Mouse (Mus musculus): ENCODE data around the gene Lrrc2. TPM values are rescaled to one million over a fixed set of nuclear protein-coding genes. Genes with fewer than 3 reads are reported as not detected.

The Lrrc2 gene
- 0.12 and 0.27 TPM in 2 replicates for polyA plus RNA-seq (2014; fragmentation: Nextera tagmentation; extraction: Ambion mirVana)

DNA sequence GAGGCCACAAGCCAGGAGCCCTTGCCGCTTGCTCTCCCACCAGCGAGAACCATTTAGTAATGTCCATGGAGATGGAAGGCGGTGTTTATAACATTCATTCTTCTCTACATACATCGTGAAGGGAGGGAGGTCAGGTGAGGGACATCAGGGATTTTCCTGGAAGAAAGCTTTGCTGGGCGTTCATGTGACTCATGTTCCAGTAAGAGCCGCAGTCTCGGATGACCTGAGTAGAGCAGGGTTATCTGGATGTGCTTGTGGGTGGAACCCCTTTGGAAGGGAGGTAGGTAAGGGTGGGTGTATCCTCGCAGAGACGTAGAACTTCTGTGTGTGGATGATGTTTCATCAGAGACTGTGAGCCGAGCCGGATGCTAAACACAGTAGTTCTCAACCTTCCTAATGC lies at the start of gene Lrrc2:
Gene Lrrc2 (plus strand): TSS at position 149 of the 400 bp plus-strand sequence.
- H3K4me1 ChIP-seq (replicated peaks; ENCODE audit: control insufficient read depth, insufficient read depth, low read length) = no peaks in the 10 kb centered on the region

DNA sequence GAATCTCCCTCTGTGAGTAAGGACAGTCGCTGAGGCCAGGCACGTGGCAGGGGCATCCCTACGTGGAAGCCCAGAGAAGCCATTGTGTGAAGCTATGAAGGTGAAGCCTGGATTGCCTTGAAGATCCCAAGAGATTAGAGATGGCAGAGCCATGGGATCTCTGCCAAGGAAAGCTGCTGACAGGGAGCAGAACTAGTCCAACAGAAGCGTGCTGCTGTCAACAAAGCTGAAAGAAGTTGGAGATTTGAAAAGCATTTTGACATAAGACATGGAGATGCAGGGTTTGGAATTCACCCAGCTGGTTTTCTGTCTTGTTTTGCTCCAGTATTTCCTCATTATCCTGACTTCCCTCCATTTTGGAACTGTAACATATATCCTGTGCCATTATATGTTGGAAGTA lies 49.1 kb upstream of the Lrrc2 start:
- H3K27ac ChIP-seq (ENCODE audit: low read depth) = no peak overlapping the region
- H3K9me3 ChIP-seq (ENCODE audit: control insufficient read depth, low read length) = no peaks in the 10 kb centered on the region
- DNase-seq (ENCODE audit: low spot score) (no peak), ATAC-seq (replicated peaks; ENCODE audit: low FRiP score, low TSS enrichment, low read depth) (no peak)
- 81% methylated on average over 4 of the region's 4 CpGs for WGBS
- no peak overlapping the region for H3K4me3 ChIP-seq (ENCODE audit: low read depth, low read length)
- no peaks in the 10 kb centered on the region for H3K36me3 ChIP-seq (ENCODE audit: control insufficient read depth, insufficient read depth, low read length)
- H3K9ac ChIP-seq (ENCODE audit: low read length) = no peak overlapping the region
- no peaks in the 10 kb centered on the region for H3K4me1 ChIP-seq (replicated peaks; ENCODE audit: control insufficient read depth, insufficient read depth, low read length)
- no peak overlapping the region for H3K4me2 ChIP-seq (ENCODE audit: low read length)
- no peaks in the 10 kb centered on the region for H3K27me3 ChIP-seq (replicated peaks; ENCODE audit: control insufficient read depth, insufficient read depth, low read length)

More for the DNA sequence above, at the start of gene Lrrc2:
- Histone ChIP-seq H3K9ac (ENCODE audit: low read length) (no peak within 1 kb of the TSS), H3K4me2 (ENCODE audit: low read length) (no peak within 1 kb of the TSS), H3K4me3 (ENCODE audit: low read depth, low read length) (no peak within 1 kb of the TSS), H3K27me3 (replicated peaks; ENCODE audit: control insufficient read depth, insufficient read depth, low read length) (peaks cover 24% of the 10 kb centered on the region), H3K27ac (ENCODE audit: low read depth) (no peak within 1 kb of the TSS), H3K9me3 (ENCODE audit: control insufficient read depth, low read length) (no peaks in the 10 kb centered on the region), H3K36me3 (ENCODE audit: control insufficient read depth, insufficient read depth, low read length) (no peaks in the 10 kb centered on the region)
- WGBS = 75% methylated on average over 11 of the region's 11 CpGs
- DNase-seq (ENCODE audit: low spot score) (no peak), ATAC-seq (replicated peaks; ENCODE audit: low FRiP score, low TSS enrichment, low read depth) (no peak)

DNA sequence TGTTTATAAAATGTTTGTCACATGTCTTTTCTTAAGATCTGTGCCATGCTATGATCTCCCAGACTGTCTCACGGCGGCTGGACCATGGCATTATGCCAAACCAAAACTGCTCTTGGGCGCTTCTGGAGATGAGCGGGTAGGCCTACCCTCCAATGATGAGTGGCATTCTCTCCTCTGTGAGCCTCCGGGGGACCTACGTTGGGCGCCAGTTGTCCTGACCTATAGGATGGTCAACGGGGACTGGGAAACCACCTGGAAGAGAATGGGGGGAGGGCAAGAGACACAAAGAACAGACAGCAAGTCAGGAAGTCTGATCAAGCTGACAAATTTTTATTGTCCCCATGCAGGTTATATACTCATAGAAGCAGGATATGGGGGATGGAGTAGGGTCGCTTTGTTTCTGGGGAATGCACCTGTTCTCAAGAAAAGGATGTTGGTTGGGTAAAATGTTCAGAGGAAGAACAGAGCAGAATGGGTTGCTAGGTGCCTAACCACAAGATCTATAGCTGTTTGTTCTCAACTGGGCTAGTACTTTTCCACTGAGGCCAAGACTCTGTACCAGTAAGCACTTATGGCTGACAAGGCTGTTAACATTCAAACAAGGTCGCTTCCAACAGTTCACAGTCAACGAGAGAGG lies 44.0 kb upstream of the Lrrc2 start:
- Histone ChIP-seq H3K9ac (ENCODE audit: low read length) (no peak overlapping the region), H3K4me3 (ENCODE audit: low read depth, low read length) (no peak overlapping the region), H3K4me2 (ENCODE audit: low read length) (no peak overlapping the region), H3K27ac (ENCODE audit: low read depth) (no peak overlapping the region), H3K9me3 (ENCODE audit: control insufficient read depth, low read length) (no peaks in the 10 kb centered on the region), H3K4me1 (replicated peaks; ENCODE audit: control insufficient read depth, insufficient read depth, low read length) (no peaks in the 10 kb centered on the region), H3K27me3 (replicated peaks; ENCODE audit: control insufficient read depth, insufficient read depth, low read length) (no peaks in the 10 kb centered on the region), H3K36me3 (ENCODE audit: control insufficient read depth, insufficient read depth, low read length) (no peaks in the 10 kb centered on the region)
- ATAC-seq (replicated peaks; ENCODE audit: low FRiP score, low TSS enrichment, low read depth) (no peak), DNase-seq (ENCODE audit: low spot score) (no peak)
- WGBS = 91% methylated on average over 11 of the region's 11 CpGs

DNA sequence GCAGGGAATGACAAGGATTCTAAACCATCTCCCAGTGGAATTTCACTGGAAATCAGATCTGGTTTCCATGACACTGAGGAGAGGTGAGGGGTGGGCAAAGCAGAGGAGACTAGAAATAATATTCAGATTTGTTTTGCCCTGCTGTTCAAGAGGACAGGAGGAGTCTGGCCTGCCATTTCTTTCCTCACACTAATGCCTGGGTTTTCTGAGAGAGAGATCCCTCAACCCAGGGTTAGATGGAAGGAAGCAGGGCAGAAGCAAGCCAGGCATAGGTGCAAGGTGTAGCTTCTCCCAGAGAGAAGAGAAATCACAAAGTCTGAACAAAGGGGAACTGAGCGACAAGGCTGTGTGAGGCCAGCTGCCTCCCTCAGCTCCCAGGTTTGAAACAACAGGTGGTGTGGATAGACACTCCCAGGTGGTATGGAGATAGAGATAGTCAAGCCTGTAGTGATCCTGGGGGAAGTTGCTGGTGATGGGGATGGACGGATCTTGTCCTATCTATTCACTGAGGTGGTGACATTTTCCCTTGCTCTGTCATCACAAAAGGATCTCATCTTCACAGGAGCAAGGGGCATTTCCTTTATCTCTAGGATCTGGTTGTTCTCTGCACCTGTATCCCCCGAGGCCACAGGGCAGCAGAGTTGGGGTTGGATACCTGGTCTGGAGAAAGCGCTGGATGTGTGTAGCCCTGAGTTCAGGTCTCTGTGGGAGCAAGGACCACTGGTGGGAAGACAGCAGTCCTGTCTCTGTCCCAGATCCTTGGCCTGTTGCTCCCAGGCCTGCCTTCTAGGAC lies 43.3 kb upstream of the Lrrc2 start:
- Histone ChIP-seq H3K9me3 (ENCODE audit: control insufficient read depth, low read length) (no peaks in the 10 kb centered on the region), H3K4me3 (ENCODE audit: low read depth, low read length) (no peak overlapping the region), H3K27me3 (replicated peaks; ENCODE audit: control insufficient read depth, insufficient read depth, low read length) (no peaks in the 10 kb centered on the region), H3K4me1 (replicated peaks; ENCODE audit: control insufficient read depth, insufficient read depth, low read length) (no peaks in the 10 kb centered on the region), H3K27ac (ENCODE audit: low read depth) (no peak overlapping the region), H3K9ac (ENCODE audit: low read length) (no peak overlapping the region), H3K36me3 (ENCODE audit: control insufficient read depth, insufficient read depth, low read length) (no peaks in the 10 kb centered on the region), H3K4me2 (ENCODE audit: low read length) (no peak overlapping the region)
- 83% methylated on average over 4 of the region's 4 CpGs for WGBS
- ATAC-seq (replicated peaks; ENCODE audit: low FRiP score, low TSS enrichment, low read depth) (no peak), DNase-seq (ENCODE audit: low spot score) (no peak)

DNA sequence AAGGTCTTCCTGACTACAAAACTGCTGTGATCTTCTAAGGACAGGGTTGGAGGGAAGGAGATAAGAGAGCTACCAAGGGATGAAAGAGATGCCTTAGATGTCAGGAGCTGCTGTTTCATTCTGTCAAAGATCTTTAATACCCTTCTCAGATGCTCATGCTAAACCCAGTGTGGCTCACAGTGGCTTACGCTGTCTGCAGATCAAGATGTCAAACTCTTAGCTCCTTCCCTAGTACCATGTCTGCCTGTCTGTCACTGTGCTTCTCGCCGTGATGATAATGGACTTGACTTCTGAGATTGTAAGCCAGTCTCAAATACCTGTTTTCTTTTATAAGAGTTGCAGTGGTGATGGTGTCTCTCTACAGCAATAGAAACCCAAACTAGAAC lies 42.7 kb upstream of the Lrrc2 start:
- Histone ChIP-seq H3K9me3 (ENCODE audit: control insufficient read depth, low read length) (no peaks in the 10 kb centered on the region), H3K4me2 (ENCODE audit: low read length) (no peak overlapping the region), H3K27me3 (replicated peaks; ENCODE audit: control insufficient read depth, insufficient read depth, low read length) (no peaks in the 10 kb centered on the region), H3K4me1 (replicated peaks; ENCODE audit: control insufficient read depth, insufficient read depth, low read length) (no peaks in the 10 kb centered on the region), H3K9ac (ENCODE audit: low read length) (no peak overlapping the region), H3K36me3 (ENCODE audit: control insufficient read depth, insufficient read depth, low read length) (no peaks in the 10 kb centered on the region), H3K27ac (ENCODE audit: low read depth) (no peak overlapping the region), H3K4me3 (ENCODE audit: low read depth, low read length) (no peak overlapping the region)
- 98% methylated on average over 3 of the region's 3 CpGs for WGBS
- no peak for DNase-seq (ENCODE audit: low spot score)
- ATAC-seq (replicated peaks; ENCODE audit: low FRiP score, low TSS enrichment, low read depth) = no peak

DNA sequence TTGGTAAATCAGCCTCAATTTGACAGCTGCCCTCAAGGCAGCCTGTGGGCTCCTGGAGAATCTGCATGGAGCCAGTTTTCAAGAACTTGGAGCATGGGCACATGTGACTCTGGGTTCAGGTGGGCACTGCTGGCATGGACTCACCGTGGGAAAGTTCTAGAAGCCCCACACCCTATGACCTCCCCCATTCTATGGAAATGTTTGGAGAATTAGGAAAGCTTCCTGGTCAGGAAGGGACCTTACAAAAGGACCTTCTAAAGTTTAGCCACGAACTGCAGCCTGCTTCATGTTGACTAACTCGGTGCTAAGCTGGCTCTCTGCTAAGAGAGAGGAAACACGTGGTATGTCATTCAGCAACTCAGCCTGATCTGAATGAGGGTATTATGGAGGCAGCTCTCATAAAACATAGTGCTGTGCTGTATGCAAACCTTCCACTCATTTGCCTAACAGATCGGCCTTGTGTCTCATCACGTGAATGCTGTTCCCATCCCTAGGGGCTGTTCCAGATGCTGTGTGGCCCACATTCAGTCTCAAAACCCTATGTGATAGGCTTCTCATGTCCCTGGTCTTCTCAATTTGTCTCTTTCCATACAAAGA lies 41.9 kb upstream of the Lrrc2 start:
- DNase-seq (ENCODE audit: low spot score) (no peak), ATAC-seq (replicated peaks; ENCODE audit: low FRiP score, low TSS enrichment, low read depth) (no peak)
- Histone ChIP-seq H3K36me3 (ENCODE audit: control insufficient read depth, insufficient read depth, low read length) (no peaks in the 10 kb centered on the region), H3K4me3 (ENCODE audit: low read depth, low read length) (no peak overlapping the region), H3K27ac (ENCODE audit: low read depth) (no peak overlapping the region), H3K4me2 (ENCODE audit: low read length) (no peak overlapping the region), H3K27me3 (replicated peaks; ENCODE audit: control insufficient read depth, insufficient read depth, low read length) (no peaks in the 10 kb centered on the region), H3K4me1 (replicated peaks; ENCODE audit: control insufficient read depth, insufficient read depth, low read length) (no peaks in the 10 kb centered on the region), H3K9ac (ENCODE audit: low read length) (no peak overlapping the region), H3K9me3 (ENCODE audit: control insufficient read depth, low read length) (no peaks in the 10 kb centered on the region)
- WGBS = 70% methylated on average over 6 of the region's 6 CpGs

DNA sequence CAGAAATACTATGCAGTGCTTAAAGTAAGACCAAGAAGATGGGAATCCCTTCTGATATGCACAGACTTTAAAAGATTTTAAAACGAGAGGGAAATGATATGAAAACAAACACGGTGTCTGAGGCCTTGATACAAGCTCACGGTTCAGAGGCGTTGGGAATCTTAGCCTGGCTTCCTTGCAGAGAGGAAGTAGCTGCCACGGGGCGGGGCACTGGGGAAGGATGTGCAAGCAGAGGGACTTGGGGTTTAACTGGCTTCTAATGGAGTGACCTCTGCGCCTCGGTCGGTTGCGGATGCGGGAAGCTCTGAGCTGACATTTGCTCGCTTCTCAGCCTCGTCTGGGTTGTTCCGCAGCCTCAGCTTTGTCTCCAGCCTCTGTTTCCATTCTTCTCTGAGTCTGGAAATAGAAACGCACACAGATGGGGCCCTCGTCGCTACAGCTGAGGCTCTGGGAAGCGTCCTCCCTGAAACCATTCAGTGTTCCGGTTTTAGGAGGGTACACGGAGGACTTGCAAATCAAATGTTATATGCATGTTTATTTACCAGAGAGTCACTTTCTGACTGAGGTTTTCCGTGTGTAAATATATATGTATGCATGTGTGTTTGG lies 36.6 kb upstream of the Lrrc2 start:
- Histone ChIP-seq H3K4me1 (replicated peaks; ENCODE audit: control insufficient read depth, insufficient read depth, low read length) (no peaks in the 10 kb centered on the region), H3K4me2 (ENCODE audit: low read length) (no peak overlapping the region), H3K9ac (ENCODE audit: low read length) (no peak overlapping the region), H3K9me3 (ENCODE audit: control insufficient read depth, low read length) (no peaks in the 10 kb centered on the region), H3K36me3 (ENCODE audit: control insufficient read depth, insufficient read depth, low read length) (no peaks in the 10 kb centered on the region), H3K27me3 (replicated peaks; ENCODE audit: control insufficient read depth, insufficient read depth, low read length) (no peaks in the 10 kb centered on the region), H3K4me3 (ENCODE audit: low read depth, low read length) (no peak overlapping the region), H3K27ac (ENCODE audit: low read depth) (no peak overlapping the region)
- WGBS = 55% methylated on average over 21 of the region's 21 CpGs
- ATAC-seq (replicated peaks; ENCODE audit: low FRiP score, low TSS enrichment, low read depth) = no peak
- no peak for DNase-seq (ENCODE audit: low spot score)

DNA sequence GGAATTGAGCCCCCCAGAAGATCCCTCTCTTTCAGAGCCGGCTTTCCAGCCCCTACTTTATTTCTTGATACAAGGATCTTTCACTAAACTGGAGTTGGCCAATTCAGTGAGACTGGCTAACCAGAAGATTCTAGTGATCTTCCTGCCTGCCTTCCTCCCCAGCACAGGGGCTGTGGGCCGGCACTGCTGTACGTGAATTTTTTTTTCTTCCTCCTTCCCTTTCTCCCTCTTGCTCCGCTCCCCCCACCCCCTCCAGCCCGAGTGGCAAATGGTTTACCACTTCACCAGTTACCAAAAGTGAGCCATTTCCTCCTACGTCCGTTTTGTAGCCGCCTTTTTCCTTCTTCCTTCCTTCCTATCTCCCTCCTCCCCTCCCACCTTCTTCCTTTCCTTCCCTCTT lies 35.9 kb upstream of the Lrrc2 start:
- Histone ChIP-seq H3K27ac (ENCODE audit: low read depth) (no peak overlapping the region), H3K4me2 (ENCODE audit: low read length) (no peak overlapping the region), H3K9me3 (ENCODE audit: control insufficient read depth, low read length) (no peaks in the 10 kb centered on the region), H3K4me1 (replicated peaks; ENCODE audit: control insufficient read depth, insufficient read depth, low read length) (no peaks in the 10 kb centered on the region), H3K9ac (ENCODE audit: low read length) (no peak overlapping the region), H3K27me3 (replicated peaks; ENCODE audit: control insufficient read depth, insufficient read depth, low read length) (no peaks in the 10 kb centered on the region), H3K36me3 (ENCODE audit: control insufficient read depth, insufficient read depth, low read length) (no peaks in the 10 kb centered on the region), H3K4me3 (ENCODE audit: low read depth, low read length) (no peak overlapping the region)
- no peak for ATAC-seq (replicated peaks; ENCODE audit: low FRiP score, low TSS enrichment, low read depth)
- no peak for DNase-seq (ENCODE audit: low spot score)
- WGBS = 54% methylated on average over 8 of the region's 8 CpGs
